Mouse (Mus musculus) spleen, postnatal 36 days (tissue): ENCODE results near the gene Icosl.
"Not testable (repeated sequence)": the region's sequence is repeated elsewhere in the genome, so short reads cannot be mapped to it uniquely, and the experiment has no call there.

Experiments used
- DNase-seq, 2 experiments: peaks; one replicate each; pipeline ENCODE4 v3.0.0; 2022; ENCODE audit warnings: low spot score in 2 of 2, mixed read lengths in 1 of 2

Icosl gene

GRCm38 (mm10) chr10:78115153-78115552, 46.1 kb downstream of the Icosl start:
- no peak for DNase-seq

- DNase-seq, result no peak
Measured at GRCm38 (mm10) chr10:78119422-78119821, 50.3 kb downstream of the Icosl start.

- not testable (repeated sequence) for DNase-seq
Measured at GRCm38 (mm10) chr10:78124137-78124536, 55.0 kb downstream of the Icosl start.

- DNase-seq, result not testable (repeated sequence)
Measured at GRCm38 (mm10) chr10:78125061-78125460, 56.0 kb downstream of the Icosl start.

- no peak for DNase-seq
Measured at GRCm38 (mm10) chr10:78126311-78126710, 57.2 kb downstream of the Icosl start.

- DNase-seq, result no peak
Measured at GRCm38 (mm10) chr10:78127046-78127870, 58.2 kb downstream of the Icosl start.

- DNase-seq, result no peak
Measured at GRCm38 (mm10) chr10:78127931-78128330, 58.8 kb downstream of the Icosl start.

GRCm38 (mm10) chr10:78128647-78129046, 59.5 kb downstream of the Icosl start:
- no peak for DNase-seq

- no peak for DNase-seq
Measured at GRCm38 (mm10) chr10:78129423-78129822, 60.3 kb downstream of the Icosl start.

- no peak for DNase-seq
Measured at GRCm38 (mm10) chr10:78129998-78130397, 60.9 kb downstream of the Icosl start.
